Mouse (Mus musculus): Measurements from ENCODE around the gene Gm42421. TPM values are rescaled to one million over a fixed set of nuclear protein-coding genes. Genes with fewer than 3 reads are reported as not detected.
A peak's percentile ranks its signal among the peaks of the same experiment; 100 is the strongest.

Gm42421 gene
- polyA plus RNA-seq, 1 experiment = 4.3 TPM

- H3K9ac ChIP-seq (ENCODE audit: low read depth, poor library complexity, severe bottlenecking) = no peak overlapping the region
- H3K27ac ChIP-seq (ENCODE audit: insufficient read depth, low read length) = no peak overlapping the region
- TF ChIP-seq POLR2A (IDR thresholded peaks at IDR 0.05; ENCODE audit: insufficient read depth, low read length) (no peak), CTCF (IDR thresholded peaks at IDR 0.05; ENCODE audit: low read depth, low read length) (peak; percentile 56)
- no peaks in the 10 kb centered on the region for H3K27me3 ChIP-seq (ENCODE audit: control insufficient read depth, insufficient read depth, low read length, poor library complexity, severe bottlenecking)
- H3K36me3 ChIP-seq (ENCODE audit: control insufficient read depth, insufficient read depth, low read length, poor library complexity, severe bottlenecking) = peaks cover 43% of the 10 kb centered on the region
- H3K4me1 ChIP-seq (ENCODE audit: control insufficient read depth, insufficient read depth, low read length) = no peaks in the 10 kb centered on the region
- H3K9me3 ChIP-seq (replicated peaks; ENCODE audit: control insufficient read depth, insufficient read depth, low read length, poor library complexity, severe bottlenecking) = no peaks in the 10 kb centered on the region
- H3K4me3 ChIP-seq (ENCODE audit: low read depth, low read length) = no peak overlapping the region
Observed at GRCm38 (mm10) chr5:143917418-143917817, 10.6 kb upstream of the Gm42421 start.

GRCm38 (mm10) chr5:143918120-143918519 lies 9.9 kb upstream of the Gm42421 start:
- Histone ChIP-seq H3K27me3 (ENCODE audit: control insufficient read depth, insufficient read depth, low read length, poor library complexity, severe bottlenecking) (no peaks in the 10 kb centered on the region), H3K4me3 (ENCODE audit: low read depth, low read length) (no peak overlapping the region), H3K9me3 (replicated peaks; ENCODE audit: control insufficient read depth, insufficient read depth, low read length, poor library complexity, severe bottlenecking) (no peaks in the 10 kb centered on the region), H3K9ac (ENCODE audit: low read depth, poor library complexity, severe bottlenecking) (no peak overlapping the region), H3K4me1 (ENCODE audit: control insufficient read depth, insufficient read depth, low read length) (no peaks in the 10 kb centered on the region), H3K27ac (ENCODE audit: insufficient read depth, low read length) (no peak overlapping the region), H3K36me3 (ENCODE audit: control insufficient read depth, insufficient read depth, low read length, poor library complexity, severe bottlenecking) (peaks cover 49% of the 10 kb centered on the region)
- TF ChIP-seq POLR2A (IDR thresholded peaks at IDR 0.05; ENCODE audit: insufficient read depth, low read length) (no peak), CTCF (IDR thresholded peaks at IDR 0.05; ENCODE audit: low read depth, low read length) (no peak), EP300 (IDR thresholded peaks at IDR 0.05; ENCODE audit: insufficient read depth, low read depth, low read length) (no peak)

- TF ChIP-seq EP300 (IDR thresholded peaks at IDR 0.05; ENCODE audit: insufficient read depth, low read depth, low read length) = no peak
- Histone ChIP-seq H3K36me3 (ENCODE audit: control insufficient read depth, insufficient read depth, low read length, poor library complexity, severe bottlenecking) (peaks cover 63% of the 10 kb centered on the region), H3K4me1 (ENCODE audit: control insufficient read depth, insufficient read depth, low read length) (no peaks in the 10 kb centered on the region), H3K9ac (ENCODE audit: low read depth, poor library complexity, severe bottlenecking) (no peak overlapping the region), H3K4me3 (ENCODE audit: low read depth, low read length) (no peak overlapping the region), H3K27me3 (ENCODE audit: control insufficient read depth, insufficient read depth, low read length, poor library complexity, severe bottlenecking) (no peaks in the 10 kb centered on the region), H3K9me3 (replicated peaks; ENCODE audit: control insufficient read depth, insufficient read depth, low read length, poor library complexity, severe bottlenecking) (no peaks in the 10 kb centered on the region; the same call in 1 of the 2 replicates), H3K27ac (ENCODE audit: insufficient read depth, low read length) (no peak overlapping the region)
Observed at GRCm38 (mm10) chr5:143924781-143925452, 3.1 kb upstream of the Gm42421 start.

- H3K9me3 ChIP-seq (replicated peaks; ENCODE audit: control insufficient read depth, insufficient read depth, low read length, poor library complexity, severe bottlenecking) = no peaks in the 10 kb centered on the region; the same call in 1 of the 2 replicates
- H3K27ac ChIP-seq (ENCODE audit: insufficient read depth, low read length) = no peak overlapping the region
- TF ChIP-seq POLR2A (IDR thresholded peaks at IDR 0.05; ENCODE audit: insufficient read depth, low read length) (no peak), CTCF (IDR thresholded peaks at IDR 0.05; ENCODE audit: low read depth, low read length) (no peak), EP300 (IDR thresholded peaks at IDR 0.05; ENCODE audit: insufficient read depth, low read depth, low read length) (no peak)
- H3K9ac ChIP-seq (ENCODE audit: low read depth, poor library complexity, severe bottlenecking) = no peak overlapping the region
- H3K36me3 ChIP-seq (ENCODE audit: control insufficient read depth, insufficient read depth, low read length, poor library complexity, severe bottlenecking) = peaks cover 38% of the 10 kb centered on the region
- H3K27me3 ChIP-seq (ENCODE audit: control insufficient read depth, insufficient read depth, low read length, poor library complexity, severe bottlenecking) = no peaks in the 10 kb centered on the region
- no peak overlapping the region for H3K4me3 ChIP-seq (ENCODE audit: low read depth, low read length)
- no peaks in the 10 kb centered on the region for H3K4me1 ChIP-seq (ENCODE audit: control insufficient read depth, insufficient read depth, low read length)
Observed at GRCm38 (mm10) chr5:143929291-143929690, 1.3 kb downstream of the Gm42421 start.

GRCm38 (mm10) chr5:143930656-143931055 lies 2.7 kb downstream of the Gm42421 start:
- no peaks in the 10 kb centered on the region for H3K27me3 ChIP-seq (ENCODE audit: control insufficient read depth, insufficient read depth, low read length, poor library complexity, severe bottlenecking)
- no peaks in the 10 kb centered on the region; the same call in 1 of the 2 replicates for H3K9me3 ChIP-seq (replicated peaks; ENCODE audit: control insufficient read depth, insufficient read depth, low read length, poor library complexity, severe bottlenecking)
- no peak overlapping the region for H3K9ac ChIP-seq (ENCODE audit: low read depth, poor library complexity, severe bottlenecking)
- H3K4me3 ChIP-seq (ENCODE audit: low read depth, low read length) = no peak overlapping the region
- TF ChIP-seq POLR2A (IDR thresholded peaks at IDR 0.05; ENCODE audit: insufficient read depth, low read length) = no peak
- TF ChIP-seq EP300 (IDR thresholded peaks at IDR 0.05; ENCODE audit: insufficient read depth, low read depth, low read length) = no peak
- no peak for TF ChIP-seq CTCF (IDR thresholded peaks at IDR 0.05; ENCODE audit: low read depth, low read length)
- peaks cover 30% of the 10 kb centered on the region for H3K36me3 ChIP-seq (ENCODE audit: control insufficient read depth, insufficient read depth, low read length, poor library complexity, severe bottlenecking)
- H3K4me1 ChIP-seq (ENCODE audit: control insufficient read depth, insufficient read depth, low read length) = no peaks in the 10 kb centered on the region
- no peak overlapping the region for H3K27ac ChIP-seq (ENCODE audit: insufficient read depth, low read length)

- Histone ChIP-seq H3K4me3 (ENCODE audit: low read depth, low read length) (no peak overlapping the region), H3K27ac (ENCODE audit: insufficient read depth, low read length) (no peak overlapping the region), H3K27me3 (ENCODE audit: control insufficient read depth, insufficient read depth, low read length, poor library complexity, severe bottlenecking) (no peaks in the 10 kb centered on the region), H3K9ac (ENCODE audit: low read depth, poor library complexity, severe bottlenecking) (no peak overlapping the region), H3K9me3 (replicated peaks; ENCODE audit: control insufficient read depth, insufficient read depth, low read length, poor library complexity, severe bottlenecking) (no peaks in the 10 kb centered on the region; the same call in 1 of the 2 replicates), H3K36me3 (ENCODE audit: control insufficient read depth, insufficient read depth, low read length, poor library complexity, severe bottlenecking) (peaks cover 19% of the 10 kb centered on the region), H3K4me1 (ENCODE audit: control insufficient read depth, insufficient read depth, low read length) (no peaks in the 10 kb centered on the region)
- TF ChIP-seq POLR2A (IDR thresholded peaks at IDR 0.05; ENCODE audit: insufficient read depth, low read length) (no peak), EP300 (IDR thresholded peaks at IDR 0.05; ENCODE audit: insufficient read depth, low read depth, low read length) (no peak), CTCF (IDR thresholded peaks at IDR 0.05; ENCODE audit: low read depth, low read length) (no peak)
Observed at GRCm38 (mm10) chr5:143931863-143932580, 4.0 kb downstream of the Gm42421 start.
